Mouse (Mus musculus) T-cell, adult 66 days (primary cell): ENCODE results near the gene Cygb. TPM values are rescaled to one million over a fixed set of nuclear protein-coding genes. Genes with fewer than 3 reads are reported as not detected.

ENCODE experiments used
- total RNA-seq, 2 experiments: library from RNA; stranded (reverse); gene quantifications; 3 replicates in 1 of 2; 4 replicates in 1 of 2; pipeline ENCODE4 v1.2.4; 2023

Gene Cygb
- not detected for total RNA-seq

GRCm38 (mm10) chr11:116654255-116654821 is at the start of gene Cygb:
Gene Cygb (minus strand): TSS chr11:116654313.

GRCm38 (mm10) chr11:116653234-116653633 is 879 bp downstream of the Cygb start, which contains the start of gene Prcd:
Gene Prcd (plus strand): TSS chr11:116653534.

GRCm38 (mm10) chr11:116626299-116627071 is 27.6 kb downstream of the Cygb start, which contains the start of gene Rhbdf2:
Gene Rhbdf2 (minus strand): TSS chr11:116627019.

Other genes starting within 250 kb of the Cygb start
- gene Rnf157, start 241.3 kb downstream of the Cygb start, total RNA-seq, result 10 to 100 TPM; 15.5 to 20.6 TPM
- gene Ubald2, start 220.2 kb downstream of the Cygb start, total RNA-seq, result 100 to 1,000 TPM; 111 to 116 TPM
- under 1 TPM; 0.26 to 0.59 TPM for gene Qrich2, start 188.1 kb downstream of the Cygb start, total RNA-seq
- 10 to 100 TPM; 92.8 to 99.3 TPM for gene Prpsap1, start 160.1 kb downstream of the Cygb start, total RNA-seq
- gene Sphk1, start 123.4 kb downstream of the Cygb start, total RNA-seq, result under 1 TPM; 0.33 to 0.44 TPM
- gene Ube2o, start 72.9 kb downstream of the Cygb start, total RNA-seq, result 10 to 100 TPM; 21.5 to 22.2 TPM
- gene Aanat, start 67.9 kb downstream of the Cygb start, total RNA-seq, result not detected
- 10 to 100 TPM; 14.4 to 15.2 TPM for gene Rhbdf2, start 27.3 kb downstream of the Cygb start, total RNA-seq
- gene Prcd, start 779 bp downstream of the Cygb start, total RNA-seq, result not detected
- gene St6galnac1, start 121.2 kb upstream of the Cygb start, total RNA-seq, result not detected
- gene Mxra7, start 173.7 kb upstream of the Cygb start, total RNA-seq, result not detected
- 10 to 100 TPM; 59.0 to 62.8 TPM for gene Mettl23, start 189.0 kb upstream of the Cygb start, total RNA-seq
- 10 to 100 TPM; 55.1 to 76.1 TPM for gene Jmjd6, start 189.1 kb upstream of the Cygb start, total RNA-seq
- 10 to 100 TPM; 11.3 to 21.4 TPM for gene Mfsd11, start 198.1 kb upstream of the Cygb start, total RNA-seq
- gene Srsf2, start 198.8 kb upstream of the Cygb start, total RNA-seq, result 100 to 1,000 TPM; 398 to 402 TPM